Mouse (Mus musculus): ENCODE data around the gene Gpr107. TPM values are rescaled to one million over a fixed set of nuclear protein-coding genes. Genes with fewer than 3 reads are reported as not detected.

Gene Gpr107
- polyA plus RNA-seq (2015; fragmentation: Nextera tagmentation; extraction: Ambion mirVana) = 33.2 and 35.3 TPM in 2 replicates

DNA sequence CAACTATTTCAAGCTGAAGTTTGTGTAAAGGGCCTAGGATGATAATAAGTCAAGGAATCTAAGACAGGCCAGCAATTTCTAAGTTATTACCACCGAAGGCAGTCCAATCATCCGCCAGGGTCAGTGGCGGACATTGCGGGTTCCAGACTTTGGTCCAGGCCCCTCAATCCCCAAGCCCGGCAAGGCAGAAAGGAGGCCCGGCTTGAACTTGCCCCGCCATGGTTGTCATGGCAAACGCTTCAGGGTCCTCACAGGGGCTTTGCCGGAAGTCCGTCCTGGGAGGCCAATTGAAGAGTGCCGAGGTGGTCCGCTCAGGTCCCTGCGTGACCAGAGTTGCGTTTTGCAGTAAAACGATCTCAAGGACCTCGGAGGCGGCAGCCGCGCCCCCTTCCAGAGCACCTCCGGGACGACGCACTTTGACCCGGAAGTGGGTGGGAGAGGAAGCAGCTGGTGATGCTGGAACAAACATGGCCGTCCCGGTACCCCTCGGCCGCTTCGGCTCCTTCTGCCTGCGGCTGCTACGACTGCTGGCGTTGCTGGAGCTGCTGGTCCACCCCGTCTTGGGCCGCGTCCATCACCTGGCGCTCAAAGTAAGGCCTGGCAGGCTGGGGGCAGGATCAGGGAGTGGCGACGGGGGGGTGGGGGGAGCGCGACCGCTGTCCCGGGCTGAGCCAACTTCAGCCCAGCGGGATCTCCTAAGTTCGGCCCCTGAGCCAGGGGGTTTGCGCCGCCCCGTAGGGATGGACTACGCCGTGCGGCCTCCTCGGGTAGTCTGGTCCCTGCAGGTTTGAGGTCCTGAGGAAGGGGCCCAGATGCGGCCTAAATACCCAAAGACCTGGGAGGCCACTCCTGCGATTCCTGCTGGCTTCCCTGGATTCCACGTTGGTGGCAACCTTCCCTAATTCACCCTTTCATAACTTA, at the start of gene Gpr107:
TSS of gene Gpr107 (plus strand) at position 425 of the 921 bp plus-strand sequence.
- peak within 1 kb of the TSS; percentile 84 for H3K4me3 ChIP-seq (replicated peaks)
- H3K36me3 ChIP-seq = 0 out of 2 replicates have a peak, but pooled peaks cover 3% of the 10 kb centered on the region
- peak within 1 kb of the TSS; percentile 66 for H3K9ac ChIP-seq
- H3K4me1 ChIP-seq = peaks cover 5% of the 10 kb centered on the region; the same call in 1 of the 2 replicates
- H3K27ac ChIP-seq = peak within 1 kb of the TSS; percentile 73
- no peaks in the 10 kb centered on the region for H3K9me3 ChIP-seq
- peak; percentile 92 for ATAC-seq (ENCODE audit: insufficient read depth, low FRiP score, low read depth)
- peak within 1 kb of the TSS; percentile 63 for H3K4me2 ChIP-seq
- under 1% methylated on average over 52 of the region's 53 CpGs for WGBS
- no peaks in the 10 kb centered on the region for H3K27me3 ChIP-seq (replicated peaks)

DNA sequence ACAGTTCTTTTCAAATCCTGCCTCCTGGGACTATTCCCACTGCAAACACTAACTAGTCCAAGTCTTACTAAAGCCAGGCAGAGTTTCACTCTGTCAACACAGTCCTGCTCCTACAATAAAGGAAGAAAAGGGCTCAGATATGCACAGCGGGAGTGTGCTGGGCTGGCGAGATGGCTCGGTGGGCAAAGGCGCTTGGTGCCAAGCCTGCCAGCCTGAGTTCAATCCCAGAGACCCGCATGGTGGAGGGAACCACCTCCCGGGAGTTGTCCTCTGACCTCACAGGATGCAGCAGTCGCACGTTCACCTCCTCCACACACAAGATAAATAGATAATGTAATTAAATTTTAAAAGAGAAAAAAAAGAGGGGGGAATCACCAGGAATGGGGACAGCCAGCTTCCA, 48.8 kb upstream of the Gpr107 start:
- H3K36me3 ChIP-seq = no peaks in the 10 kb centered on the region
- H3K4me1 ChIP-seq = peaks cover 20% of the 10 kb centered on the region
- no peak overlapping the region for H3K9ac ChIP-seq
- no peaks in the 10 kb centered on the region for H3K27me3 ChIP-seq (replicated peaks)
- no peak overlapping the region for H3K4me2 ChIP-seq
- WGBS = 67% methylated on average over 8 of the region's 8 CpGs
- no peaks in the 10 kb centered on the region for H3K9me3 ChIP-seq
- no peak overlapping the region for H3K27ac ChIP-seq
- ATAC-seq (ENCODE audit: insufficient read depth, low FRiP score, low read depth) = no peak
- no peak overlapping the region for H3K4me3 ChIP-seq (replicated peaks)

- no peaks in the 10 kb centered on the region for H3K9me3 ChIP-seq
- 58% methylated on average over 3 of the region's 3 CpGs for WGBS
- H3K27ac ChIP-seq = peak overlapping the region; percentile 87
- no peak overlapping the region for H3K4me2 ChIP-seq
- H3K9ac ChIP-seq = no peak overlapping the region
- peaks cover 20% of the 10 kb centered on the region for H3K4me1 ChIP-seq
- H3K36me3 ChIP-seq = no peaks in the 10 kb centered on the region
- no peak overlapping the region for H3K4me3 ChIP-seq (replicated peaks)
- no peak for ATAC-seq (ENCODE audit: insufficient read depth, low FRiP score, low read depth)
- no peaks in the 10 kb centered on the region for H3K27me3 ChIP-seq (replicated peaks)
Observed at GRCm38 (mm10) chr2:31105279-31105678, 46.8 kb upstream of the Gpr107 start.

DNA sequence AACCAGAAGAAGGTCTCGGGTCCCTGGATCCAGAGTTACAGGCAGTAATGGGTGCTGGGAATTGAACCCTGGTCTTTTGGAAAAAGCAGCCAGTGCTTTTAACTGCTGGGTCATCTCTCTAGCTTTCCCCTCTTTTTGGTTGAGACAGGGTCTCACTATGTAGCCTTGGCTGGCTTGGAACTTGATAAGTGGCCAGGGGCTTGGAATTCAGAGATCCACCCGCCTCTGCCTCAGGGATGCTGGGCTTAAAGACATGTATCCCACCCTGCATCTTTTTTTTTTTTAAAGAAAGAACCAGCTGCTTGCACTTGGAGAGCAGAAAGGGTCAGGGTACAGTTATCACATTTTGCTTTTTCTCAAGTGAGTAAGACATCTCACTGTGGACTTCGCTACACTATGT, 46.1 kb upstream of the Gpr107 start:
- peaks cover 17% of the 10 kb centered on the region for H3K4me1 ChIP-seq
- ATAC-seq (ENCODE audit: insufficient read depth, low FRiP score, low read depth) = no peak
- H3K27ac ChIP-seq = peak overlapping the region; percentile 87
- H3K4me2 ChIP-seq = no peak overlapping the region
- 86% methylated on average over 3 of the region's 3 CpGs for WGBS
- no peaks in the 10 kb centered on the region for H3K36me3 ChIP-seq
- H3K4me3 ChIP-seq (replicated peaks) = no peak overlapping the region
- no peaks in the 10 kb centered on the region for H3K9me3 ChIP-seq
- H3K9ac ChIP-seq = no peak overlapping the region
- no peaks in the 10 kb centered on the region for H3K27me3 ChIP-seq (replicated peaks)

GRCm38 (mm10) chr2:31106621-31107320, 45.3 kb upstream of the Gpr107 start:
- Histone ChIP-seq H3K9ac (no peak overlapping the region), H3K36me3 (no peaks in the 10 kb centered on the region), H3K4me2 (peak overlapping the region; percentile 26), H3K27ac (peak overlapping the region; percentile 87), H3K4me3 (replicated peaks) (no peak overlapping the region), H3K9me3 (no peaks in the 10 kb centered on the region), H3K27me3 (replicated peaks) (no peaks in the 10 kb centered on the region), H3K4me1 (peaks cover 13% of the 10 kb centered on the region)
- peak; percentile 74 for ATAC-seq (ENCODE audit: insufficient read depth, low FRiP score, low read depth)
- WGBS = 18% methylated on average over 11 of the region's 11 CpGs

GRCm38 (mm10) chr2:31108186-31108585, 43.9 kb upstream of the Gpr107 start:
- ATAC-seq (ENCODE audit: insufficient read depth, low FRiP score, low read depth) = no peak
- no peak overlapping the region for H3K4me2 ChIP-seq
- no peaks in the 10 kb centered on the region for H3K27me3 ChIP-seq (replicated peaks)
- H3K4me1 ChIP-seq = peaks cover 13% of the 10 kb centered on the region
- H3K4me3 ChIP-seq (replicated peaks) = no peak overlapping the region
- no peaks in the 10 kb centered on the region for H3K9me3 ChIP-seq
- no peak overlapping the region for H3K9ac ChIP-seq
- WGBS = 62% methylated on average over 6 of the region's 6 CpGs
- H3K36me3 ChIP-seq = no peaks in the 10 kb centered on the region
- H3K27ac ChIP-seq = peak overlapping the region; percentile 87

DNA sequence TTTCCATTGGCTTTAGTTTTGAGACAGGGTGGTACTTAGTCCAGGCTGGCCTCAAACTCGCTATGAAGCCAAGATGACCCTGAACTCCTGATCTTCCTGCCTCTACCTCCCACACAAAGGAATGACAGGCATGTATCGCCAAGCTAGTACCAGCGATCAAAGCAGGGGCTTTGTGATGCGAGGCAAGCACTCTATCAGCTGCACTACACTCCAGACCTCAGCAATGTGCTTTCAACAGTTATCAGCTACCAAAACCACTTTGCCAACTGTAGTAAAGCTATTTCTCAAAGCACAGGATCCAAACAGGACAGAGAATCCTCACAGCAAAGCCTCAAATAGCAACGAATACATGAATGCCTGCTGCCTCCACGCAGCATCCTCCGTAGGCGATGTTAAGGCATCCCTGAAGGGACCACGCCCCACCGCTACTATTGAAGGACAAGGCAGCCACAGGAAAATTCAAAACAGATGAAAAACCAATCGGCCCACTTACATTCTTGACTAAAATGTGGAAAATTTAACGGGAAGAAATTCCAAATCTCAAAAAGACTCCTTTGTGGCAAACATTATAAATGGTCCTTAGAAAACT, 42.1 kb upstream of the Gpr107 start:
- Histone ChIP-seq H3K27me3 (replicated peaks) (no peaks in the 10 kb centered on the region), H3K4me2 (no peak overlapping the region), H3K27ac (no peak overlapping the region), H3K9me3 (no peaks in the 10 kb centered on the region), H3K4me3 (replicated peaks) (no peak overlapping the region), H3K36me3 (no peaks in the 10 kb centered on the region), H3K9ac (no peak overlapping the region), H3K4me1 (peaks cover 14% of the 10 kb centered on the region)
- 73% methylated on average over 12 of the region's 12 CpGs for WGBS
- ATAC-seq (ENCODE audit: insufficient read depth, low FRiP score, low read depth) = no peak

DNA sequence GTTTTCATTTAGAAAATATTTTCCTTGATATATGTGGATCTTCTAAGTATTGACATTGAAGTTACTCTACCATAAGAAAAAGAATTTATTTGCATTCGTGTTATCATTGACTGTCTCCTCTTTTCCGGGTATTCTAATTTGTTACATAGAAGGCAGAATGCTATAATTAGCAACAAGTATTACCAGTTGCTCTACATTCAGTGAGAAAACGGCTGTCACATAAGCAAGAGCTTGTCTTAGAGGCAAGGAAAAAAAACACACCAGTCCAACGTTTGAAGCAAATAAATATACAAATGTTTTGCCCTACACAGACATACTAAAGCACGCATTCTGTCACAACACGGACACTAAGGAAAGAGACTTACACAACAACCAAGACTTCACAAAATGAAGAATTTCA, 40.4 kb upstream of the Gpr107 start:
- no peak overlapping the region for H3K4me2 ChIP-seq
- no peaks in the 10 kb centered on the region for H3K9me3 ChIP-seq
- no peak for ATAC-seq (ENCODE audit: insufficient read depth, low FRiP score, low read depth)
- WGBS = 70% methylated on average over 6 of the region's 6 CpGs
- H3K27ac ChIP-seq = no peak overlapping the region
- no peaks in the 10 kb centered on the region for H3K36me3 ChIP-seq
- H3K4me3 ChIP-seq (replicated peaks) = no peak overlapping the region
- H3K9ac ChIP-seq = no peak overlapping the region
- H3K4me1 ChIP-seq = peaks cover 18% of the 10 kb centered on the region
- no peaks in the 10 kb centered on the region for H3K27me3 ChIP-seq (replicated peaks)

GRCm38 (mm10) chr2:31114205-31114604, 37.9 kb upstream of the Gpr107 start:
- Histone ChIP-seq H3K4me1 (peaks cover 10% of the 10 kb centered on the region), H3K4me2 (no peak overlapping the region), H3K27me3 (replicated peaks) (no peaks in the 10 kb centered on the region), H3K27ac (no peak overlapping the region), H3K36me3 (no peaks in the 10 kb centered on the region), H3K9me3 (no peaks in the 10 kb centered on the region), H3K4me3 (replicated peaks) (no peak overlapping the region), H3K9ac (no peak overlapping the region)
- WGBS = 89% methylated on average over 2 of the region's 2 CpGs
- no peak for ATAC-seq (ENCODE audit: insufficient read depth, low FRiP score, low read depth)

- ATAC-seq (ENCODE audit: insufficient read depth, low FRiP score, low read depth) = no peak
- Histone ChIP-seq H3K27ac (no peak overlapping the region), H3K9me3 (no peaks in the 10 kb centered on the region), H3K27me3 (replicated peaks) (no peaks in the 10 kb centered on the region), H3K4me1 (peaks cover 10% of the 10 kb centered on the region), H3K4me3 (replicated peaks) (no peak overlapping the region), H3K4me2 (no peak overlapping the region), H3K36me3 (no peaks in the 10 kb centered on the region), H3K9ac (no peak overlapping the region)
- 48% methylated on average over 10 of the region's 10 CpGs for whole genome bisulfite sequencing
Observed at GRCm38 (mm10) chr2:31115091-31115942, 36.8 kb upstream of the Gpr107 start.

All from stomach, embryonic 15.5 days (tissue).